Mouse (Mus musculus) erythroblast, embryonic 14.5 days (primary cell): ENCODE measurements around the gene Hyal3. TPM values are rescaled to one million over a fixed set of nuclear protein-coding genes. Genes with fewer than 3 reads are reported as not detected.

Source experiments
- H3K27me3 ChIP-seq: 2 replicates; pipeline ENCODE4 v1.6.1; 2012; ENCODE audit warnings: inconsistent platforms; ENCODE audit not compliant: control insufficient read depth
- H3K36me3 ChIP-seq: 2 replicates; pipeline ENCODE4 v1.6.1; 2012; ENCODE audit warnings: mild to moderate bottlenecking, inconsistent platforms; ENCODE audit not compliant: control insufficient read depth
- H3K4me1 ChIP-seq: 2 replicates; pipeline ENCODE4 v1.6.1; 2012; ENCODE audit warnings: inconsistent platforms; ENCODE audit not compliant: control insufficient read depth
- H3K4me3 ChIP-seq: replicated peaks from 2 replicates; pipeline ENCODE3; 2012; ENCODE audit warnings: moderate library complexity, mild to moderate bottlenecking, inconsistent platforms
- H3K9me3 ChIP-seq: 2 replicates; pipeline ENCODE4 v1.6.1; 2012; ENCODE audit warnings: low read length, inconsistent platforms, mixed read lengths; ENCODE audit not compliant: control insufficient read depth
- GATA1 ChIP-seq: IDR thresholded peaks from 2 replicates; pipeline ENCODE4 v1.6.1; 2012; ENCODE audit warnings: low read length, inconsistent platforms, mixed read lengths
- TAL1 ChIP-seq: IDR thresholded peaks from 3 replicates; pipeline ENCODE4 v1.6.1; 2012; ENCODE audit warnings: low read length, inconsistent platforms, mixed read lengths
- polyA plus RNA-seq: library from polyadenylated mRNA; stranded (reverse); fragments of >175 nt; gene quantifications from 2 replicates; pipeline ENCODE4 v1.2.3, GENCODE M21; 2012

Gene Hyal3
- polyA plus RNA-seq, 1 experiment: not detected

GRCm38 (mm10) chr9:107599842-107600241 lies 19.2 kb downstream of the Hyal3 start:
- H3K27me3 ChIP-seq: peaks cover 45% of the 10 kb centered on the region
- TF ChIP-seq TAL1 (no peak), GATA1 (no peak)
- H3K4me1 ChIP-seq: peaks cover 47% of the 10 kb centered on the region
- peaks cover 12% of the 10 kb centered on the region for H3K36me3 ChIP-seq
- H3K9me3 ChIP-seq: no peaks in the 10 kb centered on the region
- H3K4me3 ChIP-seq: no peak overlapping the region

DNA sequence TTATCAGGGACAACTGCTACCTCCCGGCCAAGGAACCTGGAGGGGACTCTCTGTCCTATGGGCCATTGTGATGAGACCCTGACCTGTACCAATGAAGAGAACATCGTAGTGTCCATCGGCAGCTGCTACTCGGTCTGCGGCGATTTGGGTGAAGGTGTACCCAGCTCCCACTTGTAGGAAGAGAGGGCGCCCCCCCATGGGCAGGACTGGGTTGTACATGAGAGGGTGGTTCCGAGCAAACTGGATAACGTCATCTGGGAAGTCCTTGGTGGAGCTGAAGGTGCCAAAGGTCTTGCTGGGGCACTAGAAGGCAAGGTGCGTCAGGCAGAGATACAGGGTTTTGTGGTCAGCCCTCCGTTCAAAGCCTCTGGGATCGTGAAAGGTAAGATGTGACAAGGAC lies 20.1 kb downstream of the Hyal3 start:
- Histone ChIP-seq H3K27me3 (peaks cover 49% of the 10 kb centered on the region), H3K4me3 (no peak overlapping the region), H3K36me3 (peaks cover 5% of the 10 kb centered on the region), H3K9me3 (no peaks in the 10 kb centered on the region), H3K4me1 (peaks cover 55% of the 10 kb centered on the region)
- TF ChIP-seq TAL1 (no peak), GATA1 (no peak)

DNA sequence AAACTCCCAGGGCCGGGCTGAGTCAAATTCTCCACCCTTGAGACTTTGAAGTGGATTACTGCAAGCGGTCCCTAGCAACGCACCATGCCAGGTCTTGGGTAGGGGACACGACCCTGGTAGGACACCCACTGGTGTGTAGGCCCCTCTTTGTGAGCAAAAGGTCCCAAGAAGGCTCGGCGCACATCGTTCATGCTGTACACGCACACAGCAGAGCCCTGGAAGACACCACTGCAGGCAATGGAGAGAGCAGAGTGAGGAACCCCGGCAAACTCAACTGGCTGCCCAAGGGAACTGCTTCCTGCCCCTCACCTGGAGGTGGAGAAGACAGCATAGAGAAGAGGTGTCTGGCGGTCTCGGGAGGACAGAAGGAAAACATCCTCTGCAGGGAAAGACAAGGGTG lies 20.7 kb downstream of the Hyal3 start:
- peaks cover 49% of the 10 kb centered on the region for H3K27me3 ChIP-seq
- H3K9me3 ChIP-seq: no peaks in the 10 kb centered on the region
- no peaks in the 10 kb centered on the region; the same call in 1 of the 2 replicates for H3K36me3 ChIP-seq
- no peak overlapping the region for H3K4me3 ChIP-seq
- peaks cover 51% of the 10 kb centered on the region for H3K4me1 ChIP-seq
- no peak for TF ChIP-seq GATA1
- TF ChIP-seq TAL1: no peak

- peaks cover 51% of the 10 kb centered on the region for H3K27me3 ChIP-seq
Measured at GRCm38 (mm10) chr9:107602068-107602648, 21.5 kb downstream of the Hyal3 start.

DNA sequence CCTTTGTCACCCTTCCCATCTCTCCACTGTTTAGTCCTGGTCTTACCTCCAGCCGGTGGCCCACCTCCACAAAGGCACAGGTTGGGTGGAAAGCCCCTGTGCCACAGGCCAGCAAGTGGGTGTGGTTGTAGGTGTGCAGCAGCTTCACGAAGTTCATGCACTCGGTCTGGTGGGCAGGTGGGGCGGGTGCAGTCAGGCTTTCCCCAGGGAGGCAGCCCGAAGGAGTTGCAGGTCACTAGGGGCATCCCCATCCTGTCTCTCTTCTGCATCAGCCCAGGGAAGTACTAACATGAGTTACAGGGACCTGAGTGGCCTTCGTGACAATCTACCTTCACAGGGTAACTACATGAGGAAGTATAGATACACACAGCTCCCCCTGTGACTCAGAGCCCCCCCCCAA lies 22.6 kb downstream of the Hyal3 start:
- H3K4me1 ChIP-seq: peaks cover 58% of the 10 kb centered on the region
- H3K27me3 ChIP-seq: peaks cover 49% of the 10 kb centered on the region
- H3K4me3 ChIP-seq: no peak overlapping the region
- TF ChIP-seq GATA1: no peak
- TF ChIP-seq TAL1: no peak
- no peaks in the 10 kb centered on the region for H3K9me3 ChIP-seq
- no peaks in the 10 kb centered on the region for H3K36me3 ChIP-seq

More at GRCm38 (mm10) chr9:107602068-107602648, 21.5 kb downstream of the Hyal3 start:
- Histone ChIP-seq H3K4me1 (peaks cover 52% of the 10 kb centered on the region), H3K9me3 (no peaks in the 10 kb centered on the region), H3K4me3 (peak overlapping the region; percentile 39), H3K36me3 (no peaks in the 10 kb centered on the region)
- TF ChIP-seq GATA1 (peak; percentile 30; the same call in 1 of the 2 replicates), TAL1 (no peak)

DNA sequence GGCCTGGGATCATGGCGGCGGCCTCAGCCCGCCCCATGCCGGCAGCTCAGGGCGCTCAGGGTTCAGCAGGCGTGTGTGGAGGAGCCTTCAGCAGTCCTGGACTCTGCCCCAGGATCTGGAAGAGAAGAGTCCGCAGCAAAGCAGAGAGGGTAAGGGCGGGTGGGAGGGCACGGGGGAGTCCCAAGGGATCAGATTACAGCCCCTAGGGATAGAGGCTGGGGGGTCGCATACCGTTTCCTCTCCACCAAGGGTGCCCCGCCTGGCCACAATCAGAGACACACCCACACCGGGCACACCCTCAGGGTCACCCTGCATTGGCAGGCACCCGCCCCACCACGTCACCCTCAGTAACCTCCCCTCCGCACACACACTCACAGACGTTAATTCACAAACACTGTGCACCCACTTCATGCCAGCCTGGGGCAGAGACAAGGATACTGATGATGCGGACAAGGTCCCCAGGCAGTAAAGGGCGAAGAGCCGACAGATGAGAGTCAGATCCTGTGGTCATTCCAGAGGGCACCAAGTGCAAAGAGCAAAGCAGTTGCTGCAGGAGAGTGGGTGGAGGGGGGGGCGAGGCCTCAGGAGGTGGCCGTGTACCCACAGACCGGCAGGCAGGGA lies 24.5 kb downstream of the Hyal3 start:
- Histone ChIP-seq H3K9me3 (no peaks in the 10 kb centered on the region), H3K4me1 (peaks cover 56% of the 10 kb centered on the region), H3K27me3 (peaks cover 30% of the 10 kb centered on the region)

GRCm38 (mm10) chr9:107606591-107606990 lies 26.0 kb downstream of the Hyal3 start:
- TF ChIP-seq GATA1 (no peak), TAL1 (no peak)
- peaks cover 18% of the 10 kb centered on the region for H3K27me3 ChIP-seq
- no peaks in the 10 kb centered on the region for H3K9me3 ChIP-seq
- peaks cover 52% of the 10 kb centered on the region for H3K4me1 ChIP-seq
- H3K4me3 ChIP-seq: no peak overlapping the region
- H3K36me3 ChIP-seq: no peaks in the 10 kb centered on the region

More for the DNA sequence above, 24.5 kb downstream of the Hyal3 start:
- Histone ChIP-seq H3K36me3 (no peaks in the 10 kb centered on the region), H3K4me3 (no peak overlapping the region)
- TF ChIP-seq GATA1 (no peak), TAL1 (no peak)

DNA sequence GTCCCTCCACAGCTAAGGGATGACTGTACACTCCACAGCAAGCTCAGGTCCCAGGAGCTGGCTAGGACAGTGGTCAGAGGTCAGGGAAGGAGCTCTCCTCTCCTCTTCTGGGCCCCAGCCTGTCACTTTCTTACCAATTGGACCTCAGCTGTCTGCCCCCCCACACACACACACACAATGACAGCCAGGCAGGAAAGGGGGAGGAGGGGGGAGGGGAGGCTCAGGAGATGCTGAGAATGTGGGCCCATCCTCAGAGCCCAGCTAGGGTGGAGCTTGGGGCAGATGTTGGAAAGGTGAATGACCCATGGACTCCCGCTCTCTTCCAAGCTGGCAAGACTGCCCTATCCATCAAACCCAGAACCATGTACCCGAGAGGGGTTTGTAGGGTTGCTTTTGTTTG lies 26.4 kb downstream of the Hyal3 start:
- no peaks in the 10 kb centered on the region for H3K9me3 ChIP-seq
- TF ChIP-seq GATA1 (no peak), TAL1 (no peak)
- peaks cover 52% of the 10 kb centered on the region for H3K4me1 ChIP-seq
- peaks cover 18% of the 10 kb centered on the region for H3K27me3 ChIP-seq
- no peak overlapping the region for H3K4me3 ChIP-seq
- no peaks in the 10 kb centered on the region for H3K36me3 ChIP-seq

DNA sequence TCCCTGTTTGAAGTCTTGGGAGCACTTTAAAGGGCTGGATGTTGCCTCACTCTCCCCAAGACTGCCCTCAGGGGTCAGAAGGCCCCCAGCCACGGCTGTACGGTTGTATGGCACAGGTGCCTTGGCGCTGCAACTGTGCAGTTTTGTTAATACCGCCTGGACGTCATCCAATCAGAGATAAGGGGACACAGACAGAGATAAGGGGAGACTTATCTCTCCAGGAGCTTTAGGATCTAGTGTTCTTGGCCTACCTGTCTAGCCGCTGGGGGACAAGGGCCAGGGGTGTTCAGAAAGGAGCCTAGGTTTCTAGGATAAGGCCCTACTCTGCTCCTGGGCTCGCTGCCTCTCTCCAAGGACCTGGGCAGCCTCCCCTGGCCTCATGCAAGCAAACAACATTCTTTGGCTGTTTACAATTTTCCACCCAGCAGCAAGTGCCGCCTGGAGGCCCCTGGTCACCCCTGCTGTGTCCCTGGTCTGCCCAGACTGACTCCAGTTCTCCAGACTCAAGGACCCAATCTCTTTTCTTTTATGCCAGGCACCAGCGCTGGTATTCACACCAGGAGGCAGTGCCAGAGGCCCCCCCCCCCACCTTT lies 27.1 kb downstream of the Hyal3 start:
- no peak for TF ChIP-seq GATA1
- TF ChIP-seq TAL1: no peak
- H3K36me3 ChIP-seq: no peaks in the 10 kb centered on the region
- H3K4me3 ChIP-seq: no peak overlapping the region
- H3K4me1 ChIP-seq: peaks cover 49% of the 10 kb centered on the region
- peaks cover 18% of the 10 kb centered on the region for H3K27me3 ChIP-seq
- no peaks in the 10 kb centered on the region for H3K9me3 ChIP-seq
